Mouse (Mus musculus) embryonic facial prominence, embryonic 12.5 days (tissue): ENCODE measurements around the gene 1700125H20Rik. TPM values are rescaled to one million over a fixed set of nuclear protein-coding genes. Genes with fewer than 3 reads are reported as not detected.

Experiments used
- ATAC-seq: fragments of 200-750 bp; cut with Nextera tagmentation; 2 replicates; pipeline ENCODE4 v1.8.0; 2017; ENCODE audit not compliant: insufficient number of reproducible peaks, insufficient read depth, low FRiP score, low TSS enrichment
- H3K27ac ChIP-seq: fragments of 300-500 bp; sonication (generic); 2 replicates; pipeline ENCODE4 v1.5.1; 2016; ENCODE audit warnings: mild to moderate bottlenecking
- H3K27me3 ChIP-seq: fragments of 300-500 bp; sonication (generic); 2 replicates; pipeline ENCODE4 v1.6.1; 2016; ENCODE audit warnings: mild to moderate bottlenecking, moderate library complexity
- H3K36me3 ChIP-seq: fragments of 300-500 bp; sonication (generic); 2 replicates; pipeline ENCODE4 v1.6.1; 2016; ENCODE audit warnings: mild to moderate bottlenecking
- H3K4me1 ChIP-seq: fragments of 300-500 bp; sonication (generic); 2 replicates; pipeline ENCODE4 v1.6.1; 2016
- H3K4me2 ChIP-seq: fragments of 300-500 bp; sonication (generic); replicated peaks from 2 replicates; pipeline ENCODE4 v1.6.1; 2016; ENCODE audit warnings: mild to moderate bottlenecking, moderate library complexity
- H3K4me3 ChIP-seq: fragments of 300-500 bp; sonication (generic); 2 replicates; pipeline ENCODE4 v1.5.1; 2016; ENCODE audit warnings: mild to moderate bottlenecking
- H3K9ac ChIP-seq: fragments of 300-500 bp; sonication (generic); 2 replicates; pipeline ENCODE4 v1.6.1; 2016; ENCODE audit warnings: mild to moderate bottlenecking, moderate library complexity
- H3K9me3 ChIP-seq: fragments of 300-500 bp; sonication (generic); 2 replicates; pipeline ENCODE4 v1.6.1; 2016; ENCODE audit warnings: mild to moderate bottlenecking, moderate library complexity
- WGBS: fragments of 180-500 bp; shearing (Covaris S2); methylation state at CpG from one replicate; pipeline ENCODE4 v1.1.7; 2016; 5-methylcytosine and 5-hydroxymethylcytosine counted together
- polyA plus RNA-seq: library from polyadenylated mRNA; unstranded; fragments of >200 nt; fragmentation: Nextera tagmentation; extraction: Ambion mirVana; gene quantifications from 2 replicates; pipeline ENCODE4 v1.2.1, GENCODE M21; 2016

Gene 1700125H20Rik
- polyA plus RNA-seq, 1 experiment from 2014 or later = 0.92 TPM

DNA sequence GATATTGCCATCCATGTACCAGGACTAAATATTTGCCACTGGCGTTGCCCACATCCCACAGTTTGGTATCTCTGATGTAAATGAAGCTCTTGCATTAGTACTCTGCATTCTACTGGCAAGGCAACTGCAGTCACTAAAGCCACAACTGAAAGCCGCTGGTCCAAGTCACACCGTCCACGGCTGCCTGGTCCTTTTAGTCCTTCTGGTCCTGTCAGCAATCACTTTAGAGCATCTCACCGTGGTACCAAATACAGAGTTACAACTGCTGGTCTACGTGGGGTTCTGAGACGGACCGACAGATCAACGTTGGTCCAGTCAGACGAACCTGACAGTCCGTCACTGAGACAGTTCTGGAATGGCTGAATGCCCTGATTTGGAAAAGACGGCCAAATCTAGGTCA, 20.5 kb downstream of the 1700125H20Rik start:
- whole genome bisulfite sequencing = 93% methylated on average over 12 of the region's 12 CpGs
- no peak for ATAC-seq
- Histone ChIP-seq H3K9ac (no peak overlapping the region), H3K36me3 (peaks cover 62% of the 10 kb centered on the region), H3K27me3 (no peaks in the 10 kb centered on the region), H3K9me3 (no peaks in the 10 kb centered on the region), H3K4me3 (no peak overlapping the region), H3K27ac (no peak overlapping the region), H3K4me2 (no peak overlapping the region), H3K4me1 (no peaks in the 10 kb centered on the region)

GRCm38 (mm10) chr11:85194206-85194605, 24.0 kb downstream of the 1700125H20Rik start:
- Histone ChIP-seq H3K36me3 (peaks cover 87% of the 10 kb centered on the region), H3K4me1 (no peaks in the 10 kb centered on the region), H3K9ac (no peak overlapping the region), H3K4me3 (no peak overlapping the region), H3K4me2 (no peak overlapping the region), H3K27ac (no peak overlapping the region), H3K27me3 (no peaks in the 10 kb centered on the region), H3K9me3 (no peaks in the 10 kb centered on the region)
- WGBS = 93% methylated on average over 11 of the region's 11 CpGs
- ATAC-seq = no peak

GRCm38 (mm10) chr11:85196046-85196445, 25.8 kb downstream of the 1700125H20Rik start:
- H3K4me2 ChIP-seq = no peak overlapping the region
- no peak overlapping the region for H3K27ac ChIP-seq
- H3K9ac ChIP-seq = no peak overlapping the region
- ATAC-seq = no peak
- no peaks in the 10 kb centered on the region for H3K4me1 ChIP-seq
- peaks cover 85% of the 10 kb centered on the region for H3K36me3 ChIP-seq
- no peak overlapping the region for H3K4me3 ChIP-seq
- no peaks in the 10 kb centered on the region for H3K9me3 ChIP-seq
- no peaks in the 10 kb centered on the region for H3K27me3 ChIP-seq
- WGBS = 90% methylated on average over 9 of the region's 9 CpGs

- Histone ChIP-seq H3K4me2 (no peak overlapping the region), H3K4me1 (no peaks in the 10 kb centered on the region), H3K27me3 (no peaks in the 10 kb centered on the region), H3K4me3 (no peak overlapping the region), H3K36me3 (peaks cover 87% of the 10 kb centered on the region), H3K9me3 (no peaks in the 10 kb centered on the region), H3K27ac (no peak overlapping the region), H3K9ac (no peak overlapping the region)
- 90% methylated on average over 2 of the region's 2 CpGs for WGBS
- ATAC-seq = no peak
Measured at GRCm38 (mm10) chr11:85198906-85199305, 28.7 kb downstream of the 1700125H20Rik start.

DNA sequence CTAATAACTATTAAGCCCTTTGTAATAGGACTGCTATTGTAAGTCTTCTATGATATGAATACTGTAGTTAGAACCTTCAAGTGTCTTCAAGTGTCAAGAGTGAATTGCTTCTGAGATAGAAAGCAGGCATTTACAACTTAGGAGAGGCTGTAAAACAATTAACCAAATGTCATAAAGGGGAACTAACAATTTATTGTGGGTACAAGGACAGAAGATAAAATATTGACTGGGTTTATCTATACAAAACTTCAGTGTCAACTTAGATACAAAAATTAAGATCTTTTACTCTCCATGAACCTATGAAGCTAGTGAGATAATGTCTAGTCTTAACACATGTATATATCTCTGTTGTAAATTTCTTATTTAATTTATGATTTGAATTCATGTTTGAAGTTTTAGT, 36.0 kb downstream of the 1700125H20Rik start:
- Histone ChIP-seq H3K4me2 (no peak overlapping the region), H3K4me3 (no peak overlapping the region), H3K27me3 (no peaks in the 10 kb centered on the region), H3K4me1 (no peaks in the 10 kb centered on the region), H3K9ac (no peak overlapping the region), H3K9me3 (no peaks in the 10 kb centered on the region), H3K36me3 (peaks cover 63% of the 10 kb centered on the region), H3K27ac (no peak overlapping the region)
- no peak for ATAC-seq

DNA sequence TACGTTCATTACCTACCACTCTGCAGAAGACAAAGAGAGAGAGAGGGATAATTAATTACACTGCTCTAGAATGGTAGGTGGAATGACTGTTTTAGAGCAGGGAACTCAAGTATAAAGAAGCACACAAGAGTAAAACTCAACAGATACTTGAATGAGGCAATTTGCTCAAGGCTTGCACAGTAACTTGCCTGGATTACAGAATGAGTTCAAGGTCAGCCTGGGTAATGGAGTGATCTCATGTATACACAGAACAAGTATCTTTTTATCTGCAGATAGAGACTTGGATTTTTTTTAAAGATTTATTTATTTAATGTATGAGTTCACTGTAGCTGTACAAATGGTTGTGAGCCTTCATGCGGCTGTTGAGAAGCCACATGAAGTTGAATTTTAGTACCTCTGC, 40.9 kb downstream of the 1700125H20Rik start:
- H3K27ac ChIP-seq = no peak overlapping the region
- H3K9ac ChIP-seq = no peak overlapping the region
- H3K4me2 ChIP-seq = no peak overlapping the region
- peaks cover 81% of the 10 kb centered on the region for H3K36me3 ChIP-seq
- no peaks in the 10 kb centered on the region for H3K4me1 ChIP-seq
- H3K9me3 ChIP-seq = no peaks in the 10 kb centered on the region
- 94% methylated on average over 2 of the region's 2 CpGs for WGBS
- H3K27me3 ChIP-seq = no peaks in the 10 kb centered on the region
- H3K4me3 ChIP-seq = no peak overlapping the region
- ATAC-seq = no peak

- no peaks in the 10 kb centered on the region for H3K27me3 ChIP-seq
- H3K9me3 ChIP-seq = no peaks in the 10 kb centered on the region
- peaks cover 72% of the 10 kb centered on the region for H3K36me3 ChIP-seq
- ATAC-seq = no peak
- no peaks in the 10 kb centered on the region for H3K4me1 ChIP-seq
- no peak overlapping the region for H3K4me3 ChIP-seq
- no peak overlapping the region for H3K27ac ChIP-seq
- 85% methylated on average over 2 of the region's 2 CpGs for whole genome bisulfite sequencing
- no peak overlapping the region for H3K9ac ChIP-seq
- H3K4me2 ChIP-seq = no peak overlapping the region
Measured at GRCm38 (mm10) chr11:85213215-85213614, 43.0 kb downstream of the 1700125H20Rik start.

DNA sequence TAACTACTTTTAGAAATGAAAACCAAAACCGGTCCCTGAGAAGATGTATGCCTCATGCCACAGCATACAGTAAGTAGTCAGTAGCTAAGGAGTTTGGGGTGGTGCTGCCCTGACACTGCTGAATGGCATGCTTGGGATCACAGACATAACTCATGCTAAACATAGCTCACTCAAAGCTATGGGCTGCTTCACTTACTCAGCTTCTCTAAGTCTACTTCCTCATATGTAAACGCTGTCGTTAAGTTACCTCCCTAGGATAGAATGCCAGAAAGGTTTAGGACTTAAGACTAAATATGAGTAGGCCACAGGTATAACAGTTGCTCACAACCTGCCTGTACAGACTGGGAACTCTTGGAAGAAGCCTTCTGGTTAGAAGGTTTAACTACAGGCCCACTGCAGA, 44.5 kb downstream of the 1700125H20Rik start:
- H3K9ac ChIP-seq = no peak overlapping the region
- no peak overlapping the region for H3K4me3 ChIP-seq
- no peaks in the 10 kb centered on the region for H3K9me3 ChIP-seq
- ATAC-seq = no peak
- H3K27ac ChIP-seq = no peak overlapping the region
- H3K27me3 ChIP-seq = no peaks in the 10 kb centered on the region
- H3K36me3 ChIP-seq = peaks cover 58% of the 10 kb centered on the region
- 93% methylated on average over 3 of the region's 3 CpGs for WGBS
- no peak overlapping the region for H3K4me2 ChIP-seq
- H3K4me1 ChIP-seq = no peaks in the 10 kb centered on the region

- H3K4me3 ChIP-seq = no peak overlapping the region
- no peak overlapping the region for H3K4me2 ChIP-seq
- H3K27me3 ChIP-seq = no peaks in the 10 kb centered on the region
- H3K9me3 ChIP-seq = no peaks in the 10 kb centered on the region
- H3K4me1 ChIP-seq = no peaks in the 10 kb centered on the region
- peaks cover 27% of the 10 kb centered on the region for H3K36me3 ChIP-seq
- H3K27ac ChIP-seq = no peak overlapping the region
- WGBS = 91% methylated on average over 3 of the region's 3 CpGs
- ATAC-seq = no peak
- H3K9ac ChIP-seq = no peak overlapping the region
Measured at GRCm38 (mm10) chr11:85219014-85219413, 48.8 kb downstream of the 1700125H20Rik start.

DNA sequence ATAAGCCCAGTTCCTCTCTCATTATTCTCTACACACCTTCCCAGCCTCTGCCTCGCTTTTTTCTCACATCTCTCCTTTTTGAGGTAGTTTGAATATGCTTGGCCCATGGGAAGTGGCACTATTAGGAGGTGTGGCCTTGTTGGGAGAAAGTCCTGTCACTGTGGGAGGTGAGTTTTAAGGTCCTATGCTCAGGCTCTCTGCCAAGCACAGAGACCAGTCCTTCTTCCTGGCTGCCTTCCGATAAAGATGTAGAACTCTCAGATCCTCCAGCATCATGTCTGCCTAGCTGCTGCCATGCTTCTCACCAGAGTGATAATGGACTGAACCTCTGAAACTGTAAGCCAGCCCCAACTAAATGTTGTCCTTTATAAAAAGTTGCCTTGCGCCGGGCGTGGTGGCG, 52.4 kb downstream of the 1700125H20Rik start:
- Histone ChIP-seq H3K4me2 (no peak overlapping the region), H3K9ac (no peak overlapping the region), H3K27me3 (no peaks in the 10 kb centered on the region), H3K27ac (no peak overlapping the region), H3K4me3 (no peak overlapping the region), H3K36me3 (peaks cover 15% of the 10 kb centered on the region), H3K9me3 (no peaks in the 10 kb centered on the region), H3K4me1 (no peaks in the 10 kb centered on the region)
- no peak for ATAC-seq
- WGBS = 97% methylated on average over 6 of the region's 6 CpGs

DNA sequence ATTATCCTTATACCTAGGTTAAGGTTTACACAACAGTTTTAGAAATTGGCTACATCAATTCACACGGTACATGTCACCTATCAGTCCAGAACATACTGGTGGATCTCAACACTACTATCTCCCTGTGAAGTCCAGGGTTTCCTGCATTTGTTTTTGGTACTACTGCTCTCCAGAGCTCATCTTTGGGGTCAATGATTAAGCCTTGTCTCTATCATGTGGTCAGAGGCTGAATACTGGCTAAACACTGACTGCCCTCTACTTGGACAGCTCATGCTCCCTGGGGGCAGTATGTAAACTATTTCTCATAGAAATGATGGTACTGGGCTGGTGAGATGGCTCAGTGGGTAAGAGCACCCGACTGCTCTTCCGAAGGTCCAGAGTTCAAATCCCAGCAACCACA, 53.0 kb downstream of the 1700125H20Rik start:
- ATAC-seq = no peak
- Histone ChIP-seq H3K9me3 (no peaks in the 10 kb centered on the region), H3K27ac (no peak overlapping the region), H3K4me2 (no peak overlapping the region), H3K4me1 (no peaks in the 10 kb centered on the region), H3K9ac (no peak overlapping the region), H3K27me3 (no peaks in the 10 kb centered on the region), H3K4me3 (no peak overlapping the region), H3K36me3 (peaks cover 15% of the 10 kb centered on the region)
- 95% methylated on average over 3 of the region's 3 CpGs for WGBS
